Mouse (Mus musculus) heart, adult 8-10 months (tissue): ENCODE data around the gene Fgfr1op2. TPM values are rescaled to one million over a fixed set of nuclear protein-coding genes. Genes with fewer than 3 reads are reported as not detected.
"Not testable (repeated sequence)": the region's sequence is repeated elsewhere in the genome, so short reads cannot be mapped to it uniquely, and the experiment has no call there.

ENCODE experiments used
- DNase-seq: peaks from one replicate; pipeline ENCODE4 v3.0.0; 2022; ENCODE audit warnings: low spot score
- total RNA-seq, 4 experiments: library from RNA; stranded (reverse); gene quantifications; 2 replicates each; pipeline ENCODE4 v1.2.4; 2022

Gene Fgfr1op2
- 10 to 100 TPM; 66.1 to 70.9 (median 68.7) TPM for total RNA-seq

- no peak for DNase-seq
Observed at GRCm38 (mm10) chr6:146576903-146577302, at the start of gene Fgfr1op2. Gene Fgfr1op2, plus strand, starts transcription at chr6:146577203.

GRCm38 (mm10) chr6:146527537-146527936 is 49.5 kb upstream of the Fgfr1op2 start:
- no peak for DNase-seq

GRCm38 (mm10) chr6:146530363-146530762 is 46.6 kb upstream of the Fgfr1op2 start:
- no peak for DNase-seq

GRCm38 (mm10) chr6:146530769-146531168 is 46.2 kb upstream of the Fgfr1op2 start:
- DNase-seq, result peak; percentile 21

- no peak for DNase-seq
Observed at GRCm38 (mm10) chr6:146533146-146533545, 43.9 kb upstream of the Fgfr1op2 start.

GRCm38 (mm10) chr6:146535501-146535900 is 41.5 kb upstream of the Fgfr1op2 start:
- DNase-seq, result no peak

- no peak for DNase-seq
Observed at GRCm38 (mm10) chr6:146537111-146537510, 39.9 kb upstream of the Fgfr1op2 start.

GRCm38 (mm10) chr6:146538071-146538470 is 38.9 kb upstream of the Fgfr1op2 start:
- DNase-seq, result no peak

- DNase-seq, result no peak
Observed at GRCm38 (mm10) chr6:146538661-146539060, 38.3 kb upstream of the Fgfr1op2 start.

- no peak for DNase-seq
Observed at GRCm38 (mm10) chr6:146540386-146540785, 36.6 kb upstream of the Fgfr1op2 start.

GRCm38 (mm10) chr6:146544622-146545021 is 32.4 kb upstream of the Fgfr1op2 start:
- no peak for DNase-seq

- DNase-seq, result peak; percentile 18
Observed at GRCm38 (mm10) chr6:146545289-146545865, 31.6 kb upstream of the Fgfr1op2 start.

GRCm38 (mm10) chr6:146550421-146550820 is 26.6 kb upstream of the Fgfr1op2 start:
- DNase-seq, result no peak

GRCm38 (mm10) chr6:146551326-146551725 is 25.7 kb upstream of the Fgfr1op2 start:
- DNase-seq, result no peak

- DNase-seq, result not testable (repeated sequence)
Observed at GRCm38 (mm10) chr6:146562461-146562860, 14.5 kb upstream of the Fgfr1op2 start.

GRCm38 (mm10) chr6:146572073-146572472 is 4.9 kb upstream of the Fgfr1op2 start:
- no peak for DNase-seq

- DNase-seq, result peak; percentile 95
Observed at GRCm38 (mm10) chr6:146577310-146578109, 507 bp downstream of the Fgfr1op2 start, which contains the start of gene Ints13. Gene Ints13, minus strand, starts transcription at chr6:146577835.

GRCm38 (mm10) chr6:146578111-146578531 is 1.1 kb downstream of the Fgfr1op2 start:
- peak; percentile 65 for DNase-seq

- peak; percentile 11 for DNase-seq
Observed at GRCm38 (mm10) chr6:146578586-146578985, 1.6 kb downstream of the Fgfr1op2 start.

- no peak for DNase-seq
Observed at GRCm38 (mm10) chr6:146580381-146580926, 3.5 kb downstream of the Fgfr1op2 start.

- DNase-seq, result no peak
Observed at GRCm38 (mm10) chr6:146583366-146584046, 6.5 kb downstream of the Fgfr1op2 start.

GRCm38 (mm10) chr6:146585134-146585533 is 8.1 kb downstream of the Fgfr1op2 start:
- no peak for DNase-seq
